10 mouse cellular contexts compared by ENCODE assay signal in genomic region chr8:70495001-70495770, GRCm38 (mm10). TPM values are rescaled to one million over a fixed set of nuclear protein-coding genes. Genes with fewer than 3 reads are reported as not detected.
DNase-seq lines count a peak whose midpoint lies in the region; ATAC-seq and TF ChIP-seq lines count a peak whose summit lies in the region.
"Had no signal": no experiment of that assay in that cellular context is flagged by ENCODE, and none has a peak within 500 bp of the region (broad histone marks: within the 10 kb centered on the region; RNA-seq: fewer than 3 reads in every experiment).

No protein-coding gene starts in this region.

- no peak overlapping the region for H3K27ac ChIP-seq in gastrocnemius, adult 2 months
- no peak overlapping the region for H3K27ac ChIP-seq in hindbrain, postnatal 0 days
- H3K27ac ChIP-seq in neural tube, embryonic 13.5 days (replicated peaks) = no peak overlapping the region

- no peaks in the 10 kb centered on the region for H3K4me1 ChIP-seq in hindbrain, postnatal 0 days (ENCODE audit: insufficient read depth, low read length)
- H3K4me1 ChIP-seq in neural tube, embryonic 13.5 days (replicated peaks) = peaks cover 49% of the 10 kb centered on the region

- H3K9ac ChIP-seq in hindbrain, postnatal 0 days (replicated peaks; ENCODE audit: low read length) = no peak overlapping the region; the same call in 1 of the 2 replicates
- peak overlapping the region; percentile 47 for H3K9ac ChIP-seq in neural tube, embryonic 13.5 days

- ATAC-seq in hindbrain, postnatal 0 days = peak; percentile 27; the same call in 1 of the 2 replicates
- peak; percentile 2; the same call in 1 of the 2 replicates for ATAC-seq in neural tube, embryonic 13.5 days (ENCODE audit: low read depth)

- DNase-seq in gastrocnemius, adult 2 months = no peak
- DNase-seq in gastrocnemius, postnatal 4 days (ENCODE audit: low spot score in 2 of 2) = no peak
- DNase-seq in retina, postnatal 1 day = peak; percentile 43
- DNase-seq in retina, embryonic 14.5 days (ENCODE audit: low spot score) = no peak
- no peak for DNase-seq in hindbrain, postnatal 0 days (ENCODE audit: low spot score)
- DNase-seq in layer of hippocampus, postnatal 36 days = no peak
- no peak for DNase-seq in frontal cortex, adult 2 months (ENCODE audit: extremely low spot score in 1 of 2, low spot score in 1 of 2)
- DNase-seq: lung, adult 18-20 months had no signal

- intact Hi-C loops in gastrocnemius, adult 2 months (cut with DNase I) = no loop called here

- WGBS in hindbrain, postnatal 0 days = 5% methylated on average over 19 of the region's 21 CpGs
- WGBS in neural tube, embryonic 13.5 days = 1% methylated on average over 20 of the region's 21 CpGs

- H3K9me3 ChIP-seq in hindbrain, postnatal 0 days (ENCODE audit: low read length) = no peaks in the 10 kb centered on the region
- no peaks in the 10 kb centered on the region for H3K9me3 ChIP-seq in neural tube, embryonic 13.5 days

- TF ChIP-seq CTCF in gastrocnemius, adult 2 months (IDR thresholded peaks at IDR 0.05) = no peak
- TF ChIP-seq CTCF in hindbrain, postnatal 0 days (IDR thresholded peaks at IDR 0.05; ENCODE audit: low read depth) = no peak

- peaks cover 59% of the 10 kb centered on the region for H3K27me3 ChIP-seq in hindbrain, postnatal 0 days (ENCODE audit: insufficient read depth, low read length)
- H3K27me3 ChIP-seq in neural tube, embryonic 13.5 days = peaks cover 100% of the 10 kb centered on the region

- peak overlapping the region; percentile 62; the same call in 1 of the 2 replicates for H3K4me2 ChIP-seq in hindbrain, postnatal 0 days (ENCODE audit: low read depth, low read length)
- H3K4me2 ChIP-seq in neural tube, embryonic 13.5 days = peak overlapping the region; percentile 24; the same call in 1 of the 2 replicates

- peak overlapping the region; percentile 6 for H3K4me3 ChIP-seq in gastrocnemius, adult 2 months
- no peak overlapping the region for H3K4me3 ChIP-seq in hindbrain, postnatal 0 days (ENCODE audit: low read length)
- H3K4me3 ChIP-seq in neural tube, embryonic 13.5 days = peak overlapping the region; percentile 14; the same call in 1 of the 2 replicates

- no peaks in the 10 kb centered on the region for H3K36me3 ChIP-seq in hindbrain, postnatal 0 days (ENCODE audit: insufficient read depth, low read length)
- no peaks in the 10 kb centered on the region for H3K36me3 ChIP-seq in neural tube, embryonic 13.5 days

RNA-seq across cellular contexts. Expression of gene Crlf1, which starts 2.2 kb away (rescaled TPM):
- 1 to 10 TPM; 2.5 to 3.2 TPM for total RNA-seq in gastrocnemius, adult 2 months (2021)
- total RNA-seq in gastrocnemius, postnatal 4 days (2021) = 1 to 10 TPM; 3.7 to 4.7 TPM
- 6.5 and 26.7 TPM in 2 replicates for total RNA-seq in hindbrain, postnatal 0 days (2014; rRNA removed)
- polyA plus RNA-seq in hindbrain, postnatal 0 days (2015; fragmentation: Nextera tagmentation; extraction: Ambion mirVana) = 16.3 and 17.3 TPM in 2 replicates
- polyA plus RNA-seq in neural tube, embryonic 13.5 days (2015; fragmentation: Nextera tagmentation; extraction: Ambion mirVana) = 3.6 and 4.6 TPM in 2 replicates
- total RNA-seq in layer of hippocampus, postnatal 36 days (2021) = 10 to 100 TPM; 42.9 to 45.2 TPM
- polyA plus RNA-seq in frontal cortex, adult 2 months (2012; rRNA removed) = 1.8 and 3.4 TPM in 2 replicates

RNA-seq across cellular contexts. Expression of gene Tmem59l, which starts 8.0 kb away (rescaled TPM):
- total RNA-seq in gastrocnemius, adult 2 months (2021) = not detected
- total RNA-seq in gastrocnemius, postnatal 4 days (2021) = not detected
- total RNA-seq in hindbrain, postnatal 0 days (2014; rRNA removed) = 196 and 198 TPM in 2 replicates
- 191 and 205 TPM in 2 replicates for polyA plus RNA-seq in hindbrain, postnatal 0 days (2015; fragmentation: Nextera tagmentation; extraction: Ambion mirVana)
- polyA plus RNA-seq in neural tube, embryonic 13.5 days (2015; fragmentation: Nextera tagmentation; extraction: Ambion mirVana) = 78.4 and 89.7 TPM in 2 replicates
- 100 to 1,000 TPM; 312 to 335 TPM for total RNA-seq in layer of hippocampus, postnatal 36 days (2021)
- polyA plus RNA-seq in frontal cortex, adult 2 months (2012; rRNA removed) = 263 and 277 TPM in 2 replicates
- total RNA-seq: heart, postnatal 25 days had no signal

RNA-seq across cellular contexts. Expression of gene Rex1bd, which starts 11.4 kb away (rescaled TPM):
- total RNA-seq in gastrocnemius, adult 2 months (2021) = 100 to 1,000 TPM; 146 to 148 TPM
- 100 to 1,000 TPM; 118 to 119 TPM for total RNA-seq in gastrocnemius, postnatal 4 days (2021)
- 140 TPM in 2 replicates for total RNA-seq in hindbrain, postnatal 0 days (2014; rRNA removed)
- 188 and 190 TPM in 2 replicates for polyA plus RNA-seq in hindbrain, postnatal 0 days (2015; fragmentation: Nextera tagmentation; extraction: Ambion mirVana)
- polyA plus RNA-seq in neural tube, embryonic 13.5 days (2015; fragmentation: Nextera tagmentation; extraction: Ambion mirVana) = 143 and 153 TPM in 2 replicates
- total RNA-seq in layer of hippocampus, postnatal 36 days (2021) = 100 to 1,000 TPM in 1 of 2 experiments, 10 to 100 TPM in 1; 97.5 to 102 TPM
- polyA plus RNA-seq in frontal cortex, adult 2 months (2012; rRNA removed) = 197 and 210 TPM in 2 replicates

RNA-seq across cellular contexts. Expression of gene Uba52, which starts 15.4 kb away (rescaled TPM):
- total RNA-seq in gastrocnemius, adult 2 months (2021) = 100 to 1,000 TPM; 777 to 924 TPM
- total RNA-seq in gastrocnemius, postnatal 4 days (2021) = 1,000 to 10,000 TPM; 1,604 to 1,674 TPM
- 510 and 535 TPM in 2 replicates for total RNA-seq in hindbrain, postnatal 0 days (2014; rRNA removed)
- 717 and 784 TPM in 2 replicates for polyA plus RNA-seq in hindbrain, postnatal 0 days (2015; fragmentation: Nextera tagmentation; extraction: Ambion mirVana)
- 787 and 800 TPM in 2 replicates for polyA plus RNA-seq in neural tube, embryonic 13.5 days (2015; fragmentation: Nextera tagmentation; extraction: Ambion mirVana)
- total RNA-seq in layer of hippocampus, postnatal 36 days (2021) = 100 to 1,000 TPM; 947 to 957 TPM
- 901 and 1,108 TPM in 2 replicates for polyA plus RNA-seq in frontal cortex, adult 2 months (2012; rRNA removed)

RNA-seq across cellular contexts. Expression of gene Klhl26, which starts 18.4 kb away (rescaled TPM):
- total RNA-seq in gastrocnemius, adult 2 months (2021) = 1 to 10 TPM; 6.7 to 8.5 TPM
- total RNA-seq in gastrocnemius, postnatal 4 days (2021) = 1 to 10 TPM; 8.1 to 10.0 TPM
- 61.8 and 65.4 TPM in 2 replicates for total RNA-seq in hindbrain, postnatal 0 days (2014; rRNA removed)
- polyA plus RNA-seq in hindbrain, postnatal 0 days (2015; fragmentation: Nextera tagmentation; extraction: Ambion mirVana) = 33.6 and 35.8 TPM in 2 replicates
- 25.6 and 27.6 TPM in 2 replicates for polyA plus RNA-seq in neural tube, embryonic 13.5 days (2015; fragmentation: Nextera tagmentation; extraction: Ambion mirVana)
- 10 to 100 TPM; 57.4 to 59.0 TPM for total RNA-seq in layer of hippocampus, postnatal 36 days (2021)
- polyA plus RNA-seq in frontal cortex, adult 2 months (2012; rRNA removed) = 59.4 and 59.6 TPM in 2 replicates

Comparison
In these comparisons a context has a peak if more than half of its experiments do, and no peak if none do; other contexts are left out.
1. RNA of gene Tmem59l, which starts 8.0 kb away (total RNA-seq): 312 to 335 TPM in layer of hippocampus, postnatal 36 days and 196 to 198 TPM in hindbrain, postnatal 0 days; not detected in gastrocnemius, postnatal 4 days and not detected in gastrocnemius, adult 2 months; every median in the first group is over 100 times any median in the second.